Mouse (Mus musculus) heart, postnatal 0 days (tissue): ENCODE data around the gene Kazn. TPM values are rescaled to one million over a fixed set of nuclear protein-coding genes. Genes with fewer than 3 reads are reported as not detected.

ENCODE experiments used
- ATAC-seq: fragments of 200-750 bp; cut with Nextera tagmentation; 2 replicates; pipeline ENCODE4 v1.8.0; 2017; ENCODE audit warnings: low read depth, moderate number of reproducible peaks, moderate library complexity; ENCODE audit not compliant: insufficient read depth
- DNase-seq: peaks from one replicate; pipeline ENCODE4 v3.0.0-alpha.2; 2016; ENCODE audit warnings: low spot score
- H3K27ac ChIP-seq: fragments of 300-500 bp; sonication (generic); 2 replicates; pipeline ENCODE4 v1.5.1; 2014; ENCODE audit warnings: low read depth, mild to moderate bottlenecking
- H3K27me3 ChIP-seq: fragments of 300-500 bp; sonication (generic); 2 replicates; pipeline ENCODE4 v1.6.1; 2014; ENCODE audit warnings: low read length, mixed read lengths; ENCODE audit not compliant: control insufficient read depth, insufficient read depth
- H3K36me3 ChIP-seq: fragments of 300-500 bp; sonication (generic); replicated peaks from 2 replicates; pipeline ENCODE4 v1.6.1; 2014; ENCODE audit warnings: low read length, mixed read lengths; ENCODE audit not compliant: control insufficient read depth, insufficient read depth
- H3K4me1 ChIP-seq: fragments of 300-500 bp; sonication (generic); 2 replicates; pipeline ENCODE4 v1.6.1; 2014; ENCODE audit warnings: antibody characterized with exemption; ENCODE audit not compliant: control insufficient read depth, insufficient read depth
- H3K4me2 ChIP-seq: fragments of 300-500 bp; sonication (generic); 2 replicates; pipeline ENCODE4 v1.6.1; 2014; ENCODE audit warnings: low read depth, mild to moderate bottlenecking, low read length, moderate library complexity
- H3K4me3 ChIP-seq: fragments of 300-500 bp; sonication (generic); 2 replicates; pipeline ENCODE4 v1.5.1; 2014; ENCODE audit warnings: low read depth, low read length
- H3K9ac ChIP-seq: fragments of 300-500 bp; sonication (generic); replicated peaks from 2 replicates; pipeline ENCODE4 v1.6.1; 2014; ENCODE audit warnings: low read depth, low read length, mixed read lengths
- H3K9me3 ChIP-seq: fragments of 300-500 bp; sonication (generic); replicated peaks from 2 replicates; pipeline ENCODE4 v1.6.1; 2016; ENCODE audit warnings: low read length; ENCODE audit not compliant: control insufficient read depth
- CTCF ChIP-seq: IDR thresholded peaks from 2 replicates; pipeline ENCODE4 v1.5.1; 2016; ENCODE audit warnings: antibody characterized with exemption, control low read depth, low read depth
- EP300 ChIP-seq: IDR thresholded peaks from 2 replicates; pipeline ENCODE4 v1.6.1; 2016; ENCODE audit warnings: antibody characterized with exemption, low read depth
- WGBS: fragments of 180-500 bp; shearing (Covaris S2); extraction: QIAGEN DNeasy Blood & Tissue Kit; methylation state at CpG from one replicate; pipeline ENCODE4 v1.1.7; 2014; 5-methylcytosine and 5-hydroxymethylcytosine counted together
- polyA plus RNA-seq: library from polyadenylated mRNA; unstranded; fragments of >200 nt; fragmentation: Nextera tagmentation; extraction: Ambion mirVana; gene quantifications from 2 replicates; pipeline ENCODE4 v1.2.1, GENCODE M21; 2015
- total RNA-seq: library from RNA; depleted of rRNA; stranded (reverse); fragments of >200 nt; gene quantifications from 2 replicates; pipeline ENCODE4 v1.2.3, GENCODE M21; 2014; ENCODE audit warnings: low replicate concordance

Kazn gene
- total and polyA plus RNA-seq, 2 experiments from 2014 or later, result 2.5 to 19.9 TPM

DNA sequence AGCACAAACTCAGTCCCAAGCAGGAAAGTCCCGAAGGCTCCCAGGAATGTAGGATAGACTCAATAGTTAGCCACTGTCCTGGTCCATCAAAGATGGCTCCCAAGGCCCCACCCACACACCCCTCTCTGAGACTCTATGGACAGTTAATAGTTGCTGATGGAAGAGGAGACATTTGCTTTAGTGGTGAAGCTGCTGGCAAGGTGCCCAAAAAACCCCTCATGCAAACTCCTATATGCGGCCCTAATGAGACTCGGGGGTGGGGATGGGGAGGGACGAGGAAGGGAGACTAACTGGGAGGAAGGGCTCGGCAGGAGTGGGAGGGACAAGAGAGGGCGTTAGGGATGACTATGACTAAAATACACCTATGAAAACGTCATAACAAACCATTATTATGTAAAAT is 29.7 kb downstream of the Kazn start:
- 56% methylated on average over 7 of the region's 7 CpGs for WGBS
- Histone ChIP-seq H3K27ac (no peak overlapping the region), H3K4me3 (no peak overlapping the region), H3K9ac (no peak overlapping the region), H3K27me3 (no peaks in the 10 kb centered on the region), H3K4me2 (0 out of 2 replicates have a peak overlapping the region, but pooled peaks have one; percentile 7), H3K36me3 (no peaks in the 10 kb centered on the region), H3K9me3 (no peaks in the 10 kb centered on the region), H3K4me1 (peaks cover 10% of the 10 kb centered on the region; the same call in 1 of the 2 replicates)
- DNase-seq, result no peak
- ATAC-seq, result no peak
- TF ChIP-seq CTCF (no peak), EP300 (no peak)

DNA sequence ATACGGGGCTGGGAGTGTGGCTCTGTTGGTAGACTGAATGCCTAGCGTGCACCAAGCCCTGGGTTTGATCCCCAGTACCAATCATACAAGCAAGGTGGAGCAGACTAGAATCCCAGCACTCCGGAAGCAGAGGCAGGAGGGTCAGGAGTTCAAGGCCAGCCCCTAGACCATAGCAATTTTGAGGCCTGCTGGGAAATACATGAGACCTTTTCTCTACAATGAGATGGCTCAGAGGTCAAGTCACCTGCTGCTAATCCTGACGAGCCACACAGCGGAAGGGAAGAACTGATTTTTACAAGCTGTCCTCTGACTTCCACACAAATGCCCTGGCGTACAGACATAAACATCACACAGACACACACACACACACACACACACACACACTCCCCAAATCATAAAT is 33.5 kb downstream of the Kazn start:
- WGBS, result 86% methylated on average over 6 of the region's 6 CpGs
- Histone ChIP-seq H3K27me3 (no peaks in the 10 kb centered on the region), H3K9ac (no peak overlapping the region), H3K9me3 (no peaks in the 10 kb centered on the region), H3K4me2 (no peak overlapping the region), H3K27ac (no peak overlapping the region), H3K4me3 (no peak overlapping the region), H3K36me3 (no peaks in the 10 kb centered on the region), H3K4me1 (peaks cover 7% of the 10 kb centered on the region; the same call in 1 of the 2 replicates)
- DNase-seq (no peak), ATAC-seq (no peak)
- TF ChIP-seq CTCF (no peak), EP300 (no peak)

DNA sequence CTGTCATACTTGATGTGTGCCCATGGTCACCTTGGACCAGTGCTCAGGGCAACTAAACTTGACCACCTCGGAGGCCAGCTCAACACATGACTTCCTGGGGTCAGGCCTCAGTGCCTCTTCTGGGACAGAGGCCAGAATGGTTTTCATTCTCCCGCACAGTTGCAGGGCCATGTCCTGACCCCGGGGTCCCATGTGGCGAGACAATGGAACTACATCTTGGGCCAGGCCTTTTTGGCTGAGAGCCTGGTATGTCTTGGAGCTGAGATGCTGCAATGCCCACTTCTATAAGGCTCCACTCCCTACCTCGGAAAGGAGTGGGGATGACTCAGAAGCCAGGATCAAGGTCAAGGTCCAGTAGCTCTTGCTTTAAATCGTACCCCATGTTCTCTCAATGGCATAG is 42.6 kb downstream of the Kazn start:
- H3K9me3 ChIP-seq, result no peaks in the 10 kb centered on the region
- no peak for DNase-seq
- H3K4me1 ChIP-seq, result 0 out of 2 replicates have a peak, but pooled peaks cover 7% of the 10 kb centered on the region
- TF ChIP-seq CTCF (peak; percentile 24; the same call in 1 of the 2 replicates), EP300 (no peak)
- 49% methylated on average over 6 of the region's 6 CpGs for WGBS
- H3K4me3 ChIP-seq, result no peak overlapping the region
- H3K27ac ChIP-seq, result no peak overlapping the region
- no peaks in the 10 kb centered on the region for H3K27me3 ChIP-seq
- no peak for ATAC-seq
- H3K4me2 ChIP-seq, result no peak overlapping the region
- no peak overlapping the region for H3K9ac ChIP-seq
- H3K36me3 ChIP-seq, result no peaks in the 10 kb centered on the region

DNA sequence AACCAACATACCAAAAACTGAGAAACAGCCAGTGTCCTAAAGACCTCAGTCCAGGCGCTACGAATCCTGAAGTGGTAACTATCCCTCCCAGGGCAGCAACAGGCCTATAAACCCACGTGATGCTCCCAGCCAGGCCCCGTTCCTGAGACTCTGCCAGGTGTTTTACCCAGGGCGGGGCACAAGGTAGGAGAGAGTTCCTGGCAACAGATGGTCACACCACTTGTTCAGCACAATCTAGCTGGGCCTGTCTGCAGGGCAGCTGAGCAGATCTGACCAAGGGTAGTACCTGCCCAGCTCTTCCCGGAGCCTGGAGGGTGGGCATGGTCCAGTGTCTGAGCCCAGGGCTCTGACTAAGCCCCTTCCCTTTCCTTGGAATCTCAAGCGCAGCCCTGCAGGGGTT is 45.4 kb downstream of the Kazn start:
- no peaks in the 10 kb centered on the region for H3K36me3 ChIP-seq

DNA sequence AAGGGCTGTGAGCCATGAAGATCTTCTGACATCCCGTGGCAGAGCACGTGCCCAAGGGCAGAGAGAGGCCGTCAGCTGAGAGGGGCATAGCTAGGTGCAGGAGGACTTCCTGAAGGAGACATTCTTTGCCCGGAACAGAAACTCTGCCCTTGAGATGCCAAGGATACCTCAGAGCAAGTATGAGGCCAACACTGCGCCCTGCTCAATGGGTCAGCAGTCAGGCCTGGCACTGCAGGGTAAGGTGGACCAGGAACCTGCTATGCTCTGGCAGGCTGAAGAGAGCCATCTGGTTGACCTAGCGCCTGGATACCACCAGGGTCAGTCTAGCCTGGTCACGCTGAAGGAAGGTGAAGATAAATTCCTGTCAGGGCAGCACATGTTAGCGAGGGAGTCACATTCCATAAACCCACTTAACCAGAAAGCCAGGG is 46.0 kb downstream of the Kazn start:
- no peaks in the 10 kb centered on the region for H3K9me3 ChIP-seq
- H3K4me3 ChIP-seq, result no peak overlapping the region
- H3K4me1 ChIP-seq, result 0 out of 2 replicates have a peak, but pooled peaks cover 7% of the 10 kb centered on the region
- H3K4me2 ChIP-seq, result no peak overlapping the region
- H3K27ac ChIP-seq, result no peak overlapping the region
- 67% methylated on average over 8 of the region's 8 CpGs for WGBS
- ATAC-seq, result no peak
- TF ChIP-seq CTCF (no peak), EP300 (no peak)
- no peak overlapping the region for H3K9ac ChIP-seq
- no peaks in the 10 kb centered on the region for H3K36me3 ChIP-seq
- no peak for DNase-seq
- H3K27me3 ChIP-seq, result no peaks in the 10 kb centered on the region

More for the DNA sequence above, 45.4 kb downstream of the Kazn start:
- 0 out of 2 replicates have a peak, but pooled peaks cover 7% of the 10 kb centered on the region for H3K4me1 ChIP-seq
- H3K27me3 ChIP-seq, result no peaks in the 10 kb centered on the region
- H3K9me3 ChIP-seq, result no peaks in the 10 kb centered on the region
- ATAC-seq (no peak), DNase-seq (no peak)
- TF ChIP-seq EP300 (no peak), CTCF (no peak)
- H3K9ac ChIP-seq, result no peak overlapping the region
- 84% methylated on average over 7 of the region's 7 CpGs for WGBS
- H3K27ac ChIP-seq, result no peak overlapping the region
- no peak overlapping the region for H3K4me2 ChIP-seq
- no peak overlapping the region for H3K4me3 ChIP-seq

DNA sequence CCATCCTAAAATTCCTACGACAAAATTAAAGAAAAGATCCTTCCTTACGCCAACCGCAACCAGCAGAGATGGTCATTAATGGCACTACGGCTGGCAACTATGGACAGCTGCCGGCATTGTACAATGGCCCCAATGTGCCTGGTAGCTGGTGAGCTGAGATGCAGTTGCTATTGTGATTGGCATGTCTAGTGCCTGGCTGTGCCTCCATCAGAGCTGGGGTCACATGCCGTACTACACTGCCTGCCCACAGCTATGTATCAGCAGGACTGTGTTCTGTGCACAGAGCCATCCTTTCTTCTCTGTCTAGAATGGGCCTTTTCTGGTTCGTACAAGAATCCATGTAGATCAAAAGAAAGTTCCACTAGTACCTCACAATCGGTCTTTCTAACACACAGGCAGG is 49.2 kb downstream of the Kazn start:
- Histone ChIP-seq H3K4me3 (no peak overlapping the region), H3K27me3 (no peaks in the 10 kb centered on the region), H3K27ac (no peak overlapping the region), H3K9me3 (no peaks in the 10 kb centered on the region), H3K4me1 (0 out of 2 replicates have a peak, but pooled peaks cover 7% of the 10 kb centered on the region), H3K4me2 (no peak overlapping the region), H3K9ac (no peak overlapping the region), H3K36me3 (no peaks in the 10 kb centered on the region)
- TF ChIP-seq CTCF (no peak), EP300 (no peak)
- 88% methylated on average over 8 of the region's 8 CpGs for WGBS
- ATAC-seq, result no peak
- DNase-seq, result no peak
